Mouse (Mus musculus) myocyte (in vitro differentiated cells): ENCODE results near the gene Dnaja2.

ENCODE experiments used
- E2F4 ChIP-seq: IDR thresholded peaks from one replicate; pipeline ENCODE4 v1.6.1; 2011; ENCODE audit warnings: mild to moderate bottlenecking, control low read depth, moderate library complexity; ENCODE audit not compliant: insufficient read depth
- MAX ChIP-seq: IDR thresholded peaks from one replicate; pipeline ENCODE4 v1.6.1; 2011; ENCODE audit warnings: low read depth, mild to moderate bottlenecking, control low read depth
- MYOG ChIP-seq, 3 experiments: IDR thresholded peaks; one replicate each; pipeline ENCODE4 v1.6.1; 2011; ENCODE audit warnings: control low read depth in 2 of 3, low read depth in 2 of 3, mild to moderate bottlenecking in 2 of 3; ENCODE audit not compliant: insufficient read length in 2 of 3, control insufficient read depth in 1 of 3, insufficient read depth in 1 of 3
- POLR2A ChIP-seq: IDR thresholded peaks from one replicate; pipeline ENCODE4 v1.6.1; 2011; ENCODE audit warnings: low read depth, mild to moderate bottlenecking, control low read depth, moderate library complexity; ENCODE audit not compliant: insufficient read length

DNA sequence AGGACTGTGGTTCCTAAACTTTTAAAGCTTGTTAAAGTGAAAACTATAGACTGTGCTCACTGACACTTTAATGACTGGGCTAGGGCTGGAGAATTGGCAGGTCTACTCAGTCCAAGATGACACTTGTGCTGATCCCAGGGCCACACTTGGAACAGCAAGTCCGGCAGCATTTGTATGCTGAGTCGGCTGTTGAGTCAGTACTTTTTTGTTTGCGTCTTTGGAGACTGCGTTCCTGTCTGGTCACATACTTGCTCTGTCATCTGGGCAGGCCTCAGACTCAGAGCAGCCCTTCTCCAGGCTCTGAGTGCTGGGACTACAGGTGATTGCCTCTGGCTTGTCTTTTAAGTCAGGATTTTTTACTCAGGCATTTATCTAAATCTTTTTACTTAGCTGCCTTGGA is 41.9 kb downstream of the Dnaja2 start:
- TF ChIP-seq POLR2A (no peak), MYOG (IDR thresholded peaks at IDR 0.05; ENCODE audit: control insufficient read depth in 1 of 3, insufficient read depth in 1 of 3, insufficient read length in 2 of 3, low read depth in 2 of 3) (no peak), MAX (no peak), E2F4 (no peak)
